Mouse (Mus musculus): ENCODE data around the gene 4930583I09Rik. TPM values are rescaled to one million over a fixed set of nuclear protein-coding genes. Genes with fewer than 3 reads are reported as not detected.

Gene 4930583I09Rik
- total RNA-seq (2023): not detected

GRCm38 (mm10) chr17:64835928-64836327 is at the start of gene 4930583I09Rik:
Gene 4930583I09Rik, minus strand, starts transcription at chr17:64836071.

Other genes with a start within 250 kb of the 4930583I09Rik start
- gene Man2a1, start 235.3 kb downstream of the 4930583I09Rik start, total RNA-seq (2023): 40.1 TPM

Data from CD4-positive naive resting alpha-beta T cell, adult 57 days (primary cell).